Mouse (Mus musculus) CH12.LX (cell line): ENCODE measurements around the gene Epas1. TPM values are rescaled to one million over a fixed set of nuclear protein-coding genes. Genes with fewer than 3 reads are reported as not detected.

Source experiments
- DNase-seq: peaks from one replicate; pipeline ENCODE4 v3.0.0-alpha.2; 2013; ENCODE audit errors: extremely low read depth
- H3K27ac ChIP-seq: 2 replicates; pipeline ENCODE4 v1.5.1; 2012; ENCODE audit warnings: low read depth, mild to moderate bottlenecking, control low read depth, moderate library complexity; ENCODE audit not compliant: insufficient read depth
- H3K27me3 ChIP-seq: replicated peaks from 2 replicates; pipeline ENCODE3; 2012; ENCODE audit warnings: inconsistent platforms
- H3K36me3 ChIP-seq, 2 experiments: replicated peaks in 1 of 2; 2 replicates each; pipeline versions ENCODE3 to v1.6.1; 2012; ENCODE audit warnings: inconsistent platforms in 1 of 2, low read length in 1 of 2, mild to moderate bottlenecking in 1 of 2, mixed read lengths in 1 of 2, moderate library complexity in 1 of 2; ENCODE audit not compliant: control insufficient read depth in 1 of 2, insufficient read depth in 1 of 2
- H3K4me1 ChIP-seq, 2 experiments: 2 replicates each; pipeline ENCODE4 v1.6.1; 2012; ENCODE audit warnings: inconsistent platforms in 1 of 2, moderate library complexity in 1 of 2; ENCODE audit not compliant: insufficient read depth in 2 of 2, control insufficient read depth in 1 of 2
- H3K4me2 ChIP-seq: 2 replicates; pipeline ENCODE4 v1.6.1; 2012; ENCODE audit warnings: low read depth, mild to moderate bottlenecking, control low read depth; ENCODE audit not compliant: poor library complexity, insufficient read depth, severe bottlenecking
- H3K4me3 ChIP-seq, 3 experiments: fragments of 150-350 bp in 1 of 3; sonication (generic) in 1 of 3; replicated peaks in 1 of 3; 2 replicates each; pipeline versions ENCODE3 to v1.5.1; 2011 to 2012; ENCODE audit warnings: low read depth in 2 of 3, low read length in 2 of 3, mild to moderate bottlenecking in 2 of 3, moderate library complexity in 2 of 3, control low read depth in 1 of 3, improper control_type of control experiment in 1 of 3, inconsistent platforms in 1 of 3, mixed read lengths in 1 of 3; ENCODE audit not compliant: poor library complexity in 1 of 3
- H3K79me2 ChIP-seq: replicated peaks from 2 replicates; pipeline ENCODE4 v1.6.1; 2012; ENCODE audit warnings: mild to moderate bottlenecking, moderate library complexity; ENCODE audit not compliant: control insufficient read depth, poor library complexity, insufficient read depth, severe bottlenecking; ENCODE audit errors: extremely low read depth
- H3K9ac ChIP-seq: 2 replicates; pipeline ENCODE4 v1.6.1; 2012; ENCODE audit warnings: low read depth, mild to moderate bottlenecking, control low read depth, moderate library complexity; ENCODE audit not compliant: insufficient read depth
- H3K9me3 ChIP-seq: replicated peaks from 2 replicates; pipeline ENCODE3; 2012; ENCODE audit warnings: low read length, inconsistent platforms, mixed read lengths
- CHD1 ChIP-seq: IDR thresholded peaks from 2 replicates; pipeline ENCODE4 v1.6.1; 2012; ENCODE audit warnings: low read depth, low read length, improper control_type of control experiment, inconsistent platforms
- CHD2 ChIP-seq: IDR thresholded peaks from 2 replicates; pipeline ENCODE4 v1.6.1; 2011; ENCODE audit warnings: low read length, improper control_type of control experiment
- E2F4 ChIP-seq: IDR thresholded peaks from 2 replicates; pipeline ENCODE4 v1.6.1; 2011; ENCODE audit warnings: low read depth, low read length, improper control_type of control experiment; ENCODE audit not compliant: insufficient replicate concordance
- ELF1 ChIP-seq: IDR thresholded peaks from 2 replicates; pipeline ENCODE4 v1.6.1; 2014; ENCODE audit warnings: low read depth, mild to moderate bottlenecking, inconsistent platforms, low read length, improper control_type of control experiment
- EP300 ChIP-seq: IDR thresholded peaks from 2 replicates; pipeline ENCODE4 v1.6.1; 2011; ENCODE audit warnings: low read length, improper control_type of control experiment
- KAT2A ChIP-seq: IDR thresholded peaks from 2 replicates; pipeline ENCODE4 v1.6.1; 2012; ENCODE audit warnings: low read length, improper control_type of control experiment, inconsistent platforms; ENCODE audit not compliant: insufficient replicate concordance
- MAFK ChIP-seq: IDR thresholded peaks from 2 replicates; pipeline ENCODE4 v1.6.1; 2011; ENCODE audit warnings: low read length, improper control_type of control experiment; ENCODE audit not compliant: insufficient replicate concordance
- MAX ChIP-seq: IDR thresholded peaks from 2 replicates; pipeline ENCODE4 v1.6.1; 2011; ENCODE audit warnings: low read length, improper control_type of control experiment
- MEF2A ChIP-seq: IDR thresholded peaks from 2 replicates; pipeline ENCODE4 v1.6.1; 2014; ENCODE audit warnings: low read depth, mild to moderate bottlenecking, inconsistent platforms, low read length, improper control_type of control experiment, borderline replicate concordance
- NELFE ChIP-seq: IDR thresholded peaks from 2 replicates; pipeline ENCODE4 v1.6.1; 2011; ENCODE audit warnings: low read depth, low read length, improper control_type of control experiment
- PAX5 ChIP-seq: IDR thresholded peaks from 2 replicates; pipeline ENCODE4 v1.6.1; 2012; ENCODE audit warnings: low read length, inconsistent platforms, mixed read lengths
- POLR2AphosphoS2 ChIP-seq: IDR thresholded peaks from 2 replicates; pipeline ENCODE4 v1.6.1; 2011; ENCODE audit warnings: low read depth, low read length, improper control_type of control experiment
- RCOR1 ChIP-seq: conservative IDR thresholded peaks from 2 replicates; pipeline ENCODE4 v1.6.1; 2012; ENCODE audit warnings: low read depth, mild to moderate bottlenecking, inconsistent platforms, low read length, improper control_type of control experiment
- SIN3A ChIP-seq: IDR thresholded peaks from 2 replicates; pipeline ENCODE4 v1.6.1; 2012; ENCODE audit warnings: low read length, improper control_type of control experiment, inconsistent platforms
- TBP ChIP-seq: conservative IDR thresholded peaks from 2 replicates; pipeline ENCODE4 v1.6.1; 2011; ENCODE audit warnings: low read depth, low read length, improper control_type of control experiment
- USF1 ChIP-seq: IDR thresholded peaks from 2 replicates; pipeline ENCODE4 v1.6.1; 2014; ENCODE audit warnings: low read depth, mild to moderate bottlenecking, inconsistent platforms, low read length, improper control_type of control experiment
- ZC3H11A ChIP-seq: IDR thresholded peaks from 2 replicates; pipeline ENCODE4 v1.6.1; 2012; ENCODE audit warnings: low read depth, mild to moderate bottlenecking, inconsistent platforms, low read length, improper control_type of control experiment
- ZKSCAN1 ChIP-seq: IDR thresholded peaks from 2 replicates; pipeline ENCODE4 v1.6.1; 2012; ENCODE audit warnings: low read depth, inconsistent platforms, low read length, improper control_type of control experiment, borderline replicate concordance
- ZMIZ1 ChIP-seq: IDR thresholded peaks from 2 replicates; pipeline ENCODE4 v1.6.1; 2012; ENCODE audit warnings: low read depth, mild to moderate bottlenecking, inconsistent platforms, low read length, improper control_type of control experiment
- dilution Hi-C: fragments of 300-500 bp; cut with MboI; formaldehyde crosslinking; loops from 2 replicates; pipeline ENCODE4 v1.14.3; 2020; ENCODE audit warnings: low sequenced_read_pairs; ENCODE audit not compliant: extremely low pct_unique_long_range_greater_than_20kb, extremely low pct_ligation_motif_present
- in situ Hi-C: fragments of 300-500 bp; cut with MboI; formaldehyde crosslinking; loops from 3 replicates; pipeline ENCODE4 v1.14.3; 2019; ENCODE audit warnings: low sequenced_read_pairs, low pct_ligation_motif_present, low pct_unique_long_range_greater_than_20kb, mixed read lengths
- polyA plus RNA-seq: library from polyadenylated mRNA; unstranded; fragments of >175 nt; gene quantifications from 2 replicates; pipeline ENCODE4 v1.2.1, GENCODE M21; 2012; ENCODE audit warnings: low read depth; ENCODE audit not compliant: insufficient read length
- total RNA-seq, 2 experiments: library from RNA; depleted of rRNA; stranded (reverse); fragments of 300-350 nt in 1 of 2; fragments of >200 nt in 1 of 2; gene quantifications; 2 replicates each; pipeline ENCODE4 v1.2.3; 2012 to 2014

Gene Epas1
- total and polyA plus RNA-seq, 3 experiments = 0.08 to 0.14 (median 0.11) TPM

GRCm38 (mm10) chr17:86797031-86797430, 43.5 kb downstream of the Epas1 start:
- H3K79me2 ChIP-seq = no peaks in the 10 kb centered on the region
- H3K4me1 ChIP-seq = 0 out of 4 replicates have a peak, but pooled peaks cover 0 to 3% of the 10 kb centered on the region in 2 experiments
- no peak overlapping the region for H3K27ac ChIP-seq
- no peak for TF ChIP-seq MAX
- no peak for TF ChIP-seq USF1
- TF ChIP-seq MEF2A = no peak
- TF ChIP-seq ELF1 = no peak
- TF ChIP-seq E2F4 = no peak
- no peak for TF ChIP-seq NELFE
- no peaks in the 10 kb centered on the region for H3K27me3 ChIP-seq
- H3K9me3 ChIP-seq = no peaks in the 10 kb centered on the region
- dilution Hi-C loops (no loop called here), in situ Hi-C loops (no loop called here)
- no peaks in the 10 kb centered on the region for H3K36me3 ChIP-seq
- no peak overlapping the region for H3K4me3 ChIP-seq
- DNase-seq = no peak
- no peak overlapping the region for H3K4me2 ChIP-seq
- no peak overlapping the region for H3K9ac ChIP-seq

- Histone ChIP-seq H3K36me3 (no peaks in the 10 kb centered on the region), H3K27ac (no peak overlapping the region), H3K9ac (no peak overlapping the region), H3K9me3 (no peaks in the 10 kb centered on the region), H3K4me3 (no peak overlapping the region), H3K27me3 (no peaks in the 10 kb centered on the region), H3K79me2 (no peaks in the 10 kb centered on the region), H3K4me1 (peaks cover 3 to 5% of the 10 kb centered on the region in 2 experiments; a peak in 1 of 4 replicates), H3K4me2 (no peak overlapping the region)
- no peak for TF ChIP-seq SIN3A
- no peak for TF ChIP-seq ZC3H11A
- dilution Hi-C loops (no loop called here), in situ Hi-C loops (no loop called here)
- no peak for DNase-seq
Observed at GRCm38 (mm10) chr17:86798460-86798859, 45.0 kb downstream of the Epas1 start.

GRCm38 (mm10) chr17:86798951-86799350, 45.5 kb downstream of the Epas1 start:
- H3K36me3 ChIP-seq = no peaks in the 10 kb centered on the region
- H3K4me1 ChIP-seq = peaks cover 3 to 5% of the 10 kb centered on the region in 2 experiments; a peak in 1 of 4 replicates
- H3K9me3 ChIP-seq = no peaks in the 10 kb centered on the region
- no peak overlapping the region for H3K9ac ChIP-seq
- no peaks in the 10 kb centered on the region for H3K27me3 ChIP-seq
- in situ Hi-C loops (no loop called here), dilution Hi-C loops (no loop called here)
- H3K4me3 ChIP-seq = no peak overlapping the region
- H3K79me2 ChIP-seq = no peaks in the 10 kb centered on the region
- no peak overlapping the region for H3K4me2 ChIP-seq
- DNase-seq = no peak
- no peak for TF ChIP-seq POLR2AphosphoS2
- no peak for TF ChIP-seq EP300
- TF ChIP-seq RCOR1 = no peak
- TF ChIP-seq ZMIZ1 = no peak
- no peak for TF ChIP-seq KAT2A
- TF ChIP-seq MAFK = no peak
- TF ChIP-seq ZC3H11A = no peak
- no peak for TF ChIP-seq CHD2
- TF ChIP-seq TBP = no peak
- no peak for TF ChIP-seq MAX
- no peak for TF ChIP-seq PAX5
- TF ChIP-seq ZKSCAN1 = no peak
- no peak for TF ChIP-seq CHD1
- TF ChIP-seq, all 38 proteins: peak for 0
- H3K27ac ChIP-seq = no peak overlapping the region
